In the genomic region with DNA sequence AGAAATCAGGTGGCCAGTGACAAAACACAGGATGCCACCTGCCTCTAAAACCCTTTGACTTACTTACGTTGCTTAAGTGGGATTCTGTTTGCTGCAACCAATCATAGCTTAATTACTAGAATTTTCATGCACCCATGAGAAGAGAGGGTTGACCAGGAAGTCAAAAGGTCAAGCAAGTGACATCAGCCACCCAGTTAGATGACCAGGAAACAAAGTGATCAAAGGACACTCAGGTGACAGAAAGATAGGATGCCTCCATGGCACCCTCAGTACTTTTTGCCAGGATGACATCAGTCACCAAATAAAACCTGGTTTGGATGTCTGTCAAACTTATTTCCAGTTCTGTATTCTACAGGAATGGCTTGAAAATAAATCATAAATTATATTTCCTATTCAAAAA, we compare ENCODE assay signal across 30 mouse cellular contexts. TPM values are rescaled to one million over a fixed set of nuclear protein-coding genes. Genes with fewer than 3 reads are reported as not detected.
"Had no signal": no experiment of that assay in that cellular context is flagged by ENCODE, and none has a peak within 500 bp of the region (broad histone marks: within the 10 kb centered on the region; RNA-seq: fewer than 3 reads in every experiment).

No protein-coding gene starts in this region.

- H3K4me3 ChIP-seq: heart, embryonic 10.5 days; heart, embryonic 12.5 days; heart, embryonic 13.5 days; heart, embryonic 15.5 days; hindbrain, embryonic 10.5 days; hindbrain, embryonic 12.5 days; hindbrain, embryonic 13.5 days; hindbrain, embryonic 15.5 days; intestine, embryonic 15.5 days; kidney, embryonic 15.5 days; layer of hippocampus, adult 2 months had no signal

- DNase-seq: heart, postnatal 14 days; heart, postnatal 36 days; heart, postnatal 4 days; kidney, adult 11 months; kidney, adult 18-20 months; kidney, adult 2 months; kidney, adult 8-10 months; kidney, adult 9 months; kidney, postnatal 10 days; kidney, postnatal 14 days; kidney, postnatal 25 days; kidney, postnatal 36 days; kidney, postnatal 4 days; layer of hippocampus, adult 9-11 months; layer of hippocampus, postnatal 36 days had no signal

- H3K9ac ChIP-seq: heart, embryonic 12.5 days; heart, embryonic 13.5 days; heart, embryonic 15.5 days; hindbrain, embryonic 12.5 days; hindbrain, embryonic 13.5 days; hindbrain, embryonic 14.5 days; hindbrain, embryonic 15.5 days; intestine, embryonic 15.5 days; kidney, embryonic 15.5 days had no signal

- H3K27ac ChIP-seq: heart, embryonic 10.5 days; heart, embryonic 15.5 days; hindbrain, embryonic 10.5 days; hindbrain, embryonic 12.5 days; hindbrain, embryonic 13.5 days; hindbrain, embryonic 14.5 days; hindbrain, embryonic 15.5 days; hindbrain, postnatal 0 days; intestine, embryonic 15.5 days; kidney, embryonic 15.5 days; kidney, postnatal 0 days; layer of hippocampus, adult 2 months had no signal

- H3K36me3 ChIP-seq: intestine, embryonic 15.5 days had no signal

- H3K27me3 ChIP-seq: heart, embryonic 12.5 days; heart, embryonic 13.5 days; heart, embryonic 15.5 days; hindbrain, embryonic 12.5 days; hindbrain, embryonic 13.5 days; hindbrain, embryonic 15.5 days; intestine, embryonic 15.5 days; kidney, embryonic 15.5 days had no signal

- H3K4me1 ChIP-seq: hindbrain, embryonic 12.5 days; intestine, embryonic 15.5 days; kidney, embryonic 15.5 days had no signal

RNA-seq across cellular contexts. Expression of a gene that starts 49.3 kb away (rescaled TPM):
- total RNA-seq: hematopoietic stem cell, adult 5-6 weeks had no signal
